Mouse (Mus musculus) urinary bladder, adult 2 months (tissue): ENCODE data around the gene Ppfia1. TPM values are rescaled to one million over a fixed set of nuclear protein-coding genes. Genes with fewer than 3 reads are reported as not detected.

Experiments
- DNase-seq: peaks from one replicate; pipeline ENCODE4 v3.0.0; 2022; ENCODE audit warnings: low spot score
- polyA plus RNA-seq: library from polyadenylated mRNA; depleted of rRNA; stranded (reverse); fragments of >200 nt; gene quantifications from 2 replicates; pipeline ENCODE4 v1.2.3, GENCODE M21; 2012

The Ppfia1 gene
- polyA plus RNA-seq, 1 experiment: 35.0 TPM

- DNase-seq: no peak
Measured at GRCm38 (mm10) chr7:144549904-144550566, 3.5 kb downstream of the Ppfia1 start.

GRCm38 (mm10) chr7:144545231-144545630 lies 8.3 kb downstream of the Ppfia1 start:
- no peak for DNase-seq

DNA sequence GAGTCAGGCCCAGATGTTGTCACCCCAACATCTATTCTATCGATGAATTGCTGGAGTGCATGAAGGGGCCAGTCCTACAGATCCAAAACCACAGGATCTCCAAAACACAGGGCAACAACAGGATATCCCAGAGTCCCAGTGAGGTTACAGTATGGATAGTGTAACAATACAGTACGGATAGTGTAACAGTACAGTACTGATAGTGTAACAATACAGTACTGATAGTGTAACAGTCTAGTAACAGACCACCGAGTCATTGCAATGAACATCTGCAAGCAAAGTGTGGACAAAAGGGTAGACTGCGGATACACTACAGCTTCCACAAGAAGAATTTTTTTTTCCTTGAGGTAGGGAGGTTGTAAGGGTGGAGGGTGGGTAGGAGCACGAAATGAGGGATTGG lies 12.2 kb downstream of the Ppfia1 start:
- DNase-seq: no peak

- DNase-seq: no peak
Measured at GRCm38 (mm10) chr7:144539146-144539545, 14.4 kb downstream of the Ppfia1 start.

GRCm38 (mm10) chr7:144538030-144538644 lies 15.4 kb downstream of the Ppfia1 start:
- DNase-seq: no peak

- no peak for DNase-seq
Measured at GRCm38 (mm10) chr7:144536367-144536766, 17.2 kb downstream of the Ppfia1 start.

- no peak for DNase-seq
Measured at GRCm38 (mm10) chr7:144534773-144535172, 18.8 kb downstream of the Ppfia1 start.

DNA sequence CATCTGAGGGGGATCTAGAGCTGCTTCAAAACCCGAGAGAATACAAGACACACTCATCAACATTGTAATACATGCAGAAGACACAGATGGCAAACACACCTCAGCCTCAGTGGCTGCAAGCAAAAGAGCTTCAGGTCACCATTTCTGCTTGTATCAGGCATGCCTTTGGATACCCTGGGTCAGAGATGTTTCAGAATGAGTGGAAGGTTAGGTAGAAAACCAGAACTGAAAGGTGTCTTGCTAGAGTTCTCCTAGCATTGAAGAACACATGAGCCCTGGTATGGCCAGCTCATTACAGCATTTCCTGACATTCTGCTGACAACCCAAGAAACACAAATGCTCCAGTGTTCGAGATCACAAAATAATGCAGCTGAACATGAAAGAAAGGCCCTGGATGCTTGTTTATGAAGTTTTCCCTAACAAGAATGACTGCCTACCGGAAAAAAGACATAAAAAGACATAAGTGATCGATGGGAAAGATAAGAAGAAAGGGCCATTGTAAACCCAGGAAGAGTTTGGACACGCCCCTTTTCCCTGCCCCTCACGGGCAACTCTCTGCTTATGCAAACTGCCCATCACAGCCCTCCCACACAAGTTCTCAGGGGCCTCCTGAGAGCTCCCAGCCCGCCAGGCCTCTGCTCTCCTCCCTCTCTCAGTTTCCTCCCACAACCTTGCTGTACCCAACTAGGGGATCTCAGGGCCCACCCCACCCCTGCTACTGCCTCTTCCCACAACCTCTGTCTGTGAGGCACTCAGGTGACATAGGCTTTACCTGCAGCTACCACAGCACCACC lies 21.7 kb downstream of the Ppfia1 start:
- no peak for DNase-seq

DNA sequence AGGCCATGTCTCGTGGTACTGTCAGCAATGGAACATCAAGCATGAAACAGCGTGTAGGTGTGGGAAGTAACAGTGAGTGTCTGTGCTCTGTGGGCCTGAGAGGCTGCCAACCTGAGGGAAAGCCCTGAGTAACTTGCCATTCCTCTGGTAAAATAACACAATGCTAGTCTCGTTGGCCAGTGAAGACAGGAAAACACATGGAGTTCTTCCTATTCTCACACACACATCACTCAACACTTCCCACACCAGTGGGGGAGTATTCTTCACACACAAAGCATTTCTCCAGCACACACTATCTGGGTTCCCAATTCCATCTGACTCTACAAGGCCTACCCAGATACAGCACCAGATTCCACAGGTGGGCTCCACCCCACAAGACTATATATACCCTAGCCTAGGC lies 23.7 kb downstream of the Ppfia1 start:
- DNase-seq: no peak

GRCm38 (mm10) chr7:144527723-144528221 lies 25.8 kb downstream of the Ppfia1 start:
- no peak for DNase-seq

- DNase-seq: no peak
Measured at GRCm38 (mm10) chr7:144526649-144527048, 26.9 kb downstream of the Ppfia1 start.

GRCm38 (mm10) chr7:144524427-144525191 lies 28.9 kb downstream of the Ppfia1 start:
- no peak for DNase-seq

DNA sequence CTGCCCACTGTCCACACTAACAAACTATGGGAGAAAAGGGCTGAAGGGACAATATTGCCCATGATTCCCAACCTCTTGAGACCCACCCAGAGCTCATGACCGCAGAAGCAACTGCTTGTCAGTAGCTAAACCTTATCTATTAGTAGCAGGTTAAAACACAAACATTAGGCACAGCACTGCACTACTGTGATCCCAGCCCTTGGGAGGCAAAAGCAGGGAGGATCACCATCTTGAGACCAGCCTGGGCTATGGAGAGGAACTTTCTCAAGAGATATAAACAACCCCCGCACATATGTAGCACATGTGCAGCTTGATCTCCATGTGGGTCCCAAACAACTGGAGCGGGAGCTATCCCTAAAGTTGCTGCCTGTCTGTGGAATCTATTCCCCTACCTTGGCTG lies 30.1 kb downstream of the Ppfia1 start:
- no peak for DNase-seq

- no peak for DNase-seq
Measured at GRCm38 (mm10) chr7:144521927-144522326, 31.6 kb downstream of the Ppfia1 start.

- DNase-seq: no peak
Measured at GRCm38 (mm10) chr7:144519852-144520251, 33.7 kb downstream of the Ppfia1 start.

DNA sequence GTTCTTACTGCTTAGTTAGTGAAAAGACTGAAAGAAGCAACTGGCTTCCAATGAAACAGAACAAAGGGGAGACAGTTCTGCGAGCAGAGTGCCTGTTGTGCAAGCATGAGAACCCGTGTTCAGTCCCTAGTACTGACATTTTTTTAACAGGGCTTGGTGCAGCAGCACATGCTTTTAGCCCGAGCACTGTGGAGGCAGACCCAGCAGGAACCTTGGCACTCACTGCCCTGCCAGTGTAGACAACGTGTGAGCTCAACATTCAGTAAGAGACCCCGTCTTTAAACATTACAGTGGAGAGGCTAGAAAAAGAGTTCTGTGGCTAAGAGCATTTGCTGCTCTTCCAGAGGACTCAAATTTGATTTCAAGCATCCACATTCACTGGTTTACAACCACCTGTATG lies 36.8 kb downstream of the Ppfia1 start:
- no peak for DNase-seq

DNA sequence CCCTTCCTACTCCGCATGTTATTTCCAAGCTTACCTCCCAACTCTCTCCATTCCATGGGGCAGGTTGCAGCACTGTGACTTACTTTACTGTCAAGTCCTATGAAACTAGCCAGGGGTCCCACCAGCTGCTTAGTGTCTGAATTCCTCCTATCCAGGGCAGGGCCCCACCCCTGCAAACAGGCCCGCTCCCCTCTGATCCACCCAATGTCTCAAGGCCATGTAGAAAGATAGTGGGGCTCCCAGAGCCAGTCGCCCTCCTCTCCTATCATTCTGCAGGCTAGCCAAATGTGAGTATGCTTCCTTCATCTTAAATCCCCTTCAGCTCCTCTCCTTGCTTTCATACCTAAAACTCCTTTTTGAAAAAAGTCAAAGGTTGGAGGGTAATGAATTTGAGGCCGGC lies 44.4 kb downstream of the Ppfia1 start:
- DNase-seq: no peak

DNA sequence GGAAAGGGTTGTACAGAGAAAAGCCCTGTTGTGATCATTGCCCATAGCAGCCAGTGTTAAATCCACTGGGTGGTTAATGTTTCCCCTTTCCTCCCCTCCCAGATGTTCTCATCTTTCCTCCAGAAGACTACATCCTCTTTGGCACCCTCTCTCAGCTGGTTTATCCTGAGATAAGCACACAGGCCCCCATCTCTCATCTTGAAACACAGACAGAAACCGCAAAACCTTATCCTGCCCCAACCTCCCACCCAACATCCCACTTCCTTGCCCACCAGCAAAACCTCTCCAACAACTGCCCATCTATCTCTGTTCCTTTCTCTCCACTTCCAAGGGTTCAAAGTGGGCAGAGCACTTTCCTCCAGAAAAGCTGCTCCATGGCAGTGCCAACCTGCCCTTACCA lies 46.7 kb downstream of the Ppfia1 start:
- no peak for DNase-seq

DNA sequence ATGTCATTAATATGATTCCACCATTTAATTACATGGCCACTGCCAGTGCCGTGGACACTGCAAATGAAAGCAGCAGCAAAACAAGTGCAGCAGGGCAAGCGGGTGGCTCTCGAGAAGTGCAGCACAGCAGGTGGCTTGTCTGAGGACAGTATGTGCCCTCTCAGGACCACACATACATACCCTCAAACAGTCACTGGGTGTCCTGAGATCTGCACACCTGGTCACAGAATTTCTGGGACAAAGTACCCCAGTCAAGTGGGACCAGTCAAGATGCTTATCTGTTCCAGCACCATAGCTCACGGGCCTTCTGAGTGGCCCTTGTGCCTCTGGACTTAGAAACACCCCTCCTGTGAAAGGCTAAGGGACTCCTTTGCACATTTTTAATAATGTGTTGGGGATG lies 49.6 kb downstream of the Ppfia1 start:
- no peak for DNase-seq

DNA sequence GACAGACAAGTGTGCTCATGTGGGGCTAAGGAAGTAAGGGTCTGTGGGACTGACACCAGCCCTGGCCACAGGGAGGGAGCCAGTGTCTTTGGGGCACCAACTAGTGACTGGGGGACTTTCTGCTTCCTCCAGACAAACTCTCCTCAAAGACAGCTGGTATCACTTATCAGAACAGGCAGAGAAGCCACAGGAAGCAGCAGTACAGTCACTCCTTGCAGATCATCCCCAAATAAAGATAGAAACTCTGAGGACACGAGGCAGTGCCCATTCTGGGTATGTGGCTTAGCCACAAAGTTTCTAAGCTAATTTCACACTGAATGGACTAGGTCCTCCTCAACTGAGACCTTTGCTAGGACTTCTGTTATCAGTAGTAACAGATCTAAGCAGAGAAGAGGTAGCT lies 60.6 kb downstream of the Ppfia1 start:
- DNase-seq: no peak

GRCm38 (mm10) chr7:144490201-144490873 lies 63.2 kb downstream of the Ppfia1 start:
- no peak for DNase-seq
